Mouse (Mus musculus): ENCODE data around the gene Rasgef1b.
A peak's percentile ranks its signal among the peaks of the same experiment; 100 is the strongest.

Gene Rasgef1b

GRCm38 (mm10) chr5:99286024-99286423 is 442.8 kb downstream of the Rasgef1b start:
- no peaks in the 10 kb centered on the region; the same call in 1 of the 2 replicates for H3K27me3 ChIP-seq (ENCODE audit: control insufficient read depth, insufficient read depth, low read length, poor library complexity, severe bottlenecking)
- no peaks in the 10 kb centered on the region for H3K36me3 ChIP-seq (ENCODE audit: control insufficient read depth, insufficient read depth, low read length, poor library complexity, severe bottlenecking)
- no peak for DNase-seq (ENCODE audit: low read depth, low spot score)

GRCm38 (mm10) chr5:99284369-99284768 is 444.5 kb downstream of the Rasgef1b start:
- H3K27me3 ChIP-seq (ENCODE audit: control insufficient read depth, insufficient read depth, low read length, poor library complexity, severe bottlenecking): no peaks in the 10 kb centered on the region; the same call in 1 of the 2 replicates
- no peak for DNase-seq (ENCODE audit: low read depth, low spot score)
- H3K36me3 ChIP-seq (ENCODE audit: control insufficient read depth, insufficient read depth, low read length, poor library complexity, severe bottlenecking): no peaks in the 10 kb centered on the region

- H3K36me3 ChIP-seq (ENCODE audit: control insufficient read depth, insufficient read depth, low read length, poor library complexity, severe bottlenecking): no peaks in the 10 kb centered on the region
- H3K27me3 ChIP-seq (ENCODE audit: control insufficient read depth, insufficient read depth, low read length, poor library complexity, severe bottlenecking): no peaks in the 10 kb centered on the region; the same call in 1 of the 2 replicates
- DNase-seq (ENCODE audit: low read depth, low spot score): no peak
Measured at GRCm38 (mm10) chr5:99283636-99284035, 445.2 kb downstream of the Rasgef1b start.

- no peak for DNase-seq (ENCODE audit: low read depth, low spot score)
- no peaks in the 10 kb centered on the region; the same call in 1 of the 2 replicates for H3K27me3 ChIP-seq (ENCODE audit: control insufficient read depth, insufficient read depth, low read length, poor library complexity, severe bottlenecking)
- no peaks in the 10 kb centered on the region for H3K36me3 ChIP-seq (ENCODE audit: control insufficient read depth, insufficient read depth, low read length, poor library complexity, severe bottlenecking)
Measured at GRCm38 (mm10) chr5:99280536-99280935, 448.3 kb downstream of the Rasgef1b start.

- no peaks in the 10 kb centered on the region for H3K27me3 ChIP-seq (ENCODE audit: control insufficient read depth, insufficient read depth, low read length, poor library complexity, severe bottlenecking)
- H3K36me3 ChIP-seq (ENCODE audit: control insufficient read depth, insufficient read depth, low read length, poor library complexity, severe bottlenecking): no peaks in the 10 kb centered on the region
- DNase-seq (ENCODE audit: low read depth, low spot score): no peak
Measured at GRCm38 (mm10) chr5:99279016-99279757, 449.7 kb downstream of the Rasgef1b start.

GRCm38 (mm10) chr5:99278364-99278763 is 450.5 kb downstream of the Rasgef1b start:
- Histone ChIP-seq H3K36me3 (ENCODE audit: control insufficient read depth, insufficient read depth, low read length, poor library complexity, severe bottlenecking) (no peaks in the 10 kb centered on the region), H3K27me3 (ENCODE audit: control insufficient read depth, insufficient read depth, low read length, poor library complexity, severe bottlenecking) (no peaks in the 10 kb centered on the region)
- peak; percentile 43 for DNase-seq (ENCODE audit: low read depth, low spot score)

- Histone ChIP-seq H3K36me3 (ENCODE audit: control insufficient read depth, insufficient read depth, low read length, poor library complexity, severe bottlenecking) (no peaks in the 10 kb centered on the region), H3K27me3 (ENCODE audit: control insufficient read depth, insufficient read depth, low read length, poor library complexity, severe bottlenecking) (no peaks in the 10 kb centered on the region)
- no peak for DNase-seq (ENCODE audit: low read depth, low spot score)
Measured at GRCm38 (mm10) chr5:99277536-99277935, 451.3 kb downstream of the Rasgef1b start.

- no peaks in the 10 kb centered on the region for H3K36me3 ChIP-seq (ENCODE audit: control insufficient read depth, insufficient read depth, low read length, poor library complexity, severe bottlenecking)
- no peaks in the 10 kb centered on the region for H3K27me3 ChIP-seq (ENCODE audit: control insufficient read depth, insufficient read depth, low read length, poor library complexity, severe bottlenecking)
- no peak for DNase-seq (ENCODE audit: low read depth, low spot score)
Measured at GRCm38 (mm10) chr5:99274119-99274563, 454.7 kb downstream of the Rasgef1b start.

- H3K36me3 ChIP-seq (ENCODE audit: control insufficient read depth, insufficient read depth, low read length, poor library complexity, severe bottlenecking): no peaks in the 10 kb centered on the region
Measured at GRCm38 (mm10) chr5:99271531-99271930, 457.3 kb downstream of the Rasgef1b start.

GRCm38 (mm10) chr5:99269131-99269530 is 459.7 kb downstream of the Rasgef1b start:
- H3K36me3 ChIP-seq (ENCODE audit: control insufficient read depth, insufficient read depth, low read length, poor library complexity, severe bottlenecking): no peaks in the 10 kb centered on the region
- DNase-seq (ENCODE audit: low read depth, low spot score): no peak
- H3K27me3 ChIP-seq (ENCODE audit: control insufficient read depth, insufficient read depth, low read length, poor library complexity, severe bottlenecking): no peaks in the 10 kb centered on the region

More at GRCm38 (mm10) chr5:99271531-99271930, 457.3 kb downstream of the Rasgef1b start:
- DNase-seq (ENCODE audit: low read depth, low spot score): no peak
- no peaks in the 10 kb centered on the region for H3K27me3 ChIP-seq (ENCODE audit: control insufficient read depth, insufficient read depth, low read length, poor library complexity, severe bottlenecking)

GRCm38 (mm10) chr5:99267338-99267737 is 461.5 kb downstream of the Rasgef1b start:
- no peaks in the 10 kb centered on the region for H3K27me3 ChIP-seq (ENCODE audit: control insufficient read depth, insufficient read depth, low read length, poor library complexity, severe bottlenecking)
- peak; percentile 70 for DNase-seq (ENCODE audit: low read depth, low spot score)
- no peaks in the 10 kb centered on the region for H3K36me3 ChIP-seq (ENCODE audit: control insufficient read depth, insufficient read depth, low read length, poor library complexity, severe bottlenecking)

GRCm38 (mm10) chr5:99266301-99266700 is 462.6 kb downstream of the Rasgef1b start:
- Histone ChIP-seq H3K36me3 (ENCODE audit: control insufficient read depth, insufficient read depth, low read length, poor library complexity, severe bottlenecking) (no peaks in the 10 kb centered on the region), H3K27me3 (ENCODE audit: control insufficient read depth, insufficient read depth, low read length, poor library complexity, severe bottlenecking) (no peaks in the 10 kb centered on the region)
- DNase-seq (ENCODE audit: low read depth, low spot score): peak; percentile 61

GRCm38 (mm10) chr5:99262197-99262920 is 466.5 kb downstream of the Rasgef1b start:
- no peaks in the 10 kb centered on the region for H3K36me3 ChIP-seq (ENCODE audit: control insufficient read depth, insufficient read depth, low read length, poor library complexity, severe bottlenecking)
- H3K27me3 ChIP-seq (ENCODE audit: control insufficient read depth, insufficient read depth, low read length, poor library complexity, severe bottlenecking): no peaks in the 10 kb centered on the region
- DNase-seq (ENCODE audit: low read depth, low spot score): no peak

GRCm38 (mm10) chr5:99261121-99261724 is 467.6 kb downstream of the Rasgef1b start:
- H3K27me3 ChIP-seq (ENCODE audit: control insufficient read depth, insufficient read depth, low read length, poor library complexity, severe bottlenecking): no peaks in the 10 kb centered on the region
- H3K36me3 ChIP-seq (ENCODE audit: control insufficient read depth, insufficient read depth, low read length, poor library complexity, severe bottlenecking): no peaks in the 10 kb centered on the region
- no peak for DNase-seq (ENCODE audit: low read depth, low spot score)

GRCm38 (mm10) chr5:99258003-99258500 is 470.8 kb downstream of the Rasgef1b start:
- H3K27me3 ChIP-seq (ENCODE audit: control insufficient read depth, insufficient read depth, low read length, poor library complexity, severe bottlenecking): no peaks in the 10 kb centered on the region
- H3K36me3 ChIP-seq (ENCODE audit: control insufficient read depth, insufficient read depth, low read length, poor library complexity, severe bottlenecking): no peaks in the 10 kb centered on the region
- DNase-seq (ENCODE audit: low read depth, low spot score): no peak

All from splenic B cell, adult 2 months (primary cell).